Comparison of ENCODE assay signal across 20 mouse cellular contexts in the genomic region with DNA sequence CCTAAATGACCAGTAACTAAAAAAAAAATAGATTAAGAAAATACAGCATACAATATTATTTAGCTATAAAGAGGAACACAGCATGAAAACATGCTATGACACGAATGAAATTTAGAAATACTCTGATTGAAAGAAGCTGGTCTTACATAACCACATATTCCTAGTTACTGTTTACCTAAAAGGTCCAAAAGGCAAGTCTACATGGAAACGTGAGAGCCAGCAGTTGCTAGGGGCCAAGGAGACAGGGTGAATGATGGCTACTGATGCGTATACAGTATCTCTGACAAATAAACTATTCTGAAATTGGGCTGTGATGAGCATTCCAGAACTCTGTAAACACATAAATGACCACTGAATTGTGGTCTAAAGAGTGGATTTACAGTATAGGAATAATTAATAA.
"Had no signal": no experiment of that assay in that cellular context is flagged by ENCODE, and none has a peak within 500 bp of the region (broad histone marks: within the 10 kb centered on the region; RNA-seq: fewer than 3 reads in every experiment).

No protein-coding gene starts in this region.

- H3K27me3 ChIP-seq: limb, embryonic 12.5 days; limb, embryonic 15.5 days; liver, embryonic 15.5 days; midbrain, embryonic 12.5 days; midbrain, embryonic 15.5 days; neural tube, embryonic 12.5 days; neural tube, embryonic 15.5 days had no signal

- H3K4me3 ChIP-seq: limb, embryonic 12.5 days; limb, embryonic 15.5 days; liver, embryonic 15.5 days; midbrain, embryonic 12.5 days; midbrain, embryonic 15.5 days; neural tube, embryonic 12.5 days; neural tube, embryonic 15.5 days had no signal

- DNase-seq: left cerebral cortex, postnatal 4 days; lung, embryonic 14.5 days; right cerebral cortex, adult 18-20 months; right cerebral cortex, postnatal 14 days; right cerebral cortex, postnatal 4 days; thymus, postnatal 25 days had no signal

- H3K36me3 ChIP-seq: limb, embryonic 12.5 days; limb, embryonic 15.5 days; liver, embryonic 15.5 days; midbrain, embryonic 12.5 days; midbrain, embryonic 15.5 days; neural tube, embryonic 12.5 days; neural tube, embryonic 15.5 days had no signal

- H3K9ac ChIP-seq: hindbrain, embryonic 14.5 days; limb, embryonic 12.5 days; limb, embryonic 15.5 days; liver, embryonic 15.5 days; lung, embryonic 14.5 days; midbrain, embryonic 12.5 days; midbrain, embryonic 15.5 days; neural tube, embryonic 12.5 days; neural tube, embryonic 15.5 days had no signal

- H3K9me3 ChIP-seq: limb, embryonic 12.5 days; limb, embryonic 15.5 days; liver, embryonic 15.5 days; midbrain, embryonic 12.5 days; midbrain, embryonic 15.5 days; neural tube, embryonic 15.5 days had no signal

- H3K27ac ChIP-seq: hindbrain, embryonic 14.5 days; hindbrain, postnatal 0 days; limb, embryonic 12.5 days; limb, embryonic 15.5 days; liver, embryonic 15.5 days; macrophage; midbrain, embryonic 12.5 days; midbrain, embryonic 15.5 days; neural tube, embryonic 12.5 days; neural tube, embryonic 15.5 days; stomach, postnatal 0 days had no signal

- H3K4me2 ChIP-seq: hindbrain, embryonic 14.5 days; limb, embryonic 12.5 days; limb, embryonic 15.5 days; liver, embryonic 15.5 days; lung, embryonic 14.5 days; midbrain, embryonic 12.5 days; midbrain, embryonic 15.5 days; neural tube, embryonic 12.5 days; neural tube, embryonic 15.5 days had no signal

- H3K4me1 ChIP-seq: limb, embryonic 12.5 days; limb, embryonic 15.5 days; midbrain, embryonic 12.5 days; midbrain, embryonic 15.5 days; neural tube, embryonic 12.5 days; neural tube, embryonic 15.5 days had no signal

- ATAC-seq: hindbrain, postnatal 0 days; inflammation-experienced regulatory T-cells, adult 6 months; intestine, embryonic 16.5 days; lung, postnatal 0 days; midbrain, embryonic 15.5 days had no signal
